Mouse (Mus musculus): ENCODE data around the gene Nefh.

Nefh gene

DNA sequence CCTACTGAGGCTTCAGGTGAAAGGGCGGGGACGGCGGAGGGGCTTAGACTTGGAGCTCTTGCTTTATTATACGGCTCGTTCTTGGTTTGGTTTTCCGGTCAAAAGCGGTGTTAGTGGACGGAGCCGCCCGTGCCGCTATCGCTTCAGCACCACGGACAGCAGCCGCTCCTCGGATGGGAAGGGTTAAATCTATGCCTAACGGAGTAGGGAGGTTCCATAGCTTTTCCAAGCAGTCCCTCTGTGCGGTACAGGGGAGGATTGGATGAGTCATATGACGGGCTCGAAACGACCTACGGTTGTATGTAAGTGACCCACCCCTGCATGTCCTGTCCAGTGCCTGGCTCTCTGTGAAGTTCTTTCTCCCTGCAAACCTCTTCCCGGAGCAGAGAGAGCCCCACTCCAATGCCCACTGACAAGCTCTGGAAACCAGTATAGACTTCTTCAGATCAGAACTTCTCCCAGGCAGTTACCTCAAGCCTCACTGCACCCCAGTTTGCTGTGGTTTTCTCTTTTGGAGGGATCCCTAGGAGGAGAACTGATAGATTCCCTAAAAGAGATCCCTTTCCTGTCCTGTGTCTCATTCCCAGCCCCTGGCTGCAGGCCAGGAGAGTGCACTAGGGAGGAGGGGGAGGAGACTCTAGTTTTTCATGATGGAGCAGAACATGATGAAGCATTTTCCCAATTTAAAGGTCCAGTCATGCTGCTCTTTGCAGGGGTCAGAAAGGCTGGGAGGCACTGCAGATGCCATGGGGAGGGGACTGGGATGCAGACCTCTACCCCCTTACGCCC is 1.6 kb upstream of the Nefh start:
- DNase-seq (ENCODE audit: low spot score) = no peak

DNA sequence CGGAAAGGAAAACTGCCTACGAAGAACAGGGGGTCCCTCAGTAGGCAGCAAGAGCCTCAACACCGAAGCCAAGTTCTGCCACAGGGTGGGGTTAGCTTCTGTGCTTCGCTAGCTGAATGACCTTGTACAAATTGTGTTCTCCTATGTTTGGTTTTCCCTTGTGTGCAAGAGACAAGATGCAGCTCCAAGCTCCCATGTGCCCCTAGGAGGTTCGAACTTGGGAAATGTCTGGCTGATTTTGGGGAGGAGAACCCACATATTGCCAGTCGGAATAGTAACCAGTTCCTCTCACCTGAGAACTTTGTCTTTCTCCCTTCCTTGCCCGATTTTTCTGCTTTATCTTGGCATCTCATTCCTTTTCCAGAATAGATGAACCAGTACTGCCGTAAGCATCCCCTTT is 928 bp upstream of the Nefh start:
- no peak for DNase-seq (ENCODE audit: low spot score)

DNA sequence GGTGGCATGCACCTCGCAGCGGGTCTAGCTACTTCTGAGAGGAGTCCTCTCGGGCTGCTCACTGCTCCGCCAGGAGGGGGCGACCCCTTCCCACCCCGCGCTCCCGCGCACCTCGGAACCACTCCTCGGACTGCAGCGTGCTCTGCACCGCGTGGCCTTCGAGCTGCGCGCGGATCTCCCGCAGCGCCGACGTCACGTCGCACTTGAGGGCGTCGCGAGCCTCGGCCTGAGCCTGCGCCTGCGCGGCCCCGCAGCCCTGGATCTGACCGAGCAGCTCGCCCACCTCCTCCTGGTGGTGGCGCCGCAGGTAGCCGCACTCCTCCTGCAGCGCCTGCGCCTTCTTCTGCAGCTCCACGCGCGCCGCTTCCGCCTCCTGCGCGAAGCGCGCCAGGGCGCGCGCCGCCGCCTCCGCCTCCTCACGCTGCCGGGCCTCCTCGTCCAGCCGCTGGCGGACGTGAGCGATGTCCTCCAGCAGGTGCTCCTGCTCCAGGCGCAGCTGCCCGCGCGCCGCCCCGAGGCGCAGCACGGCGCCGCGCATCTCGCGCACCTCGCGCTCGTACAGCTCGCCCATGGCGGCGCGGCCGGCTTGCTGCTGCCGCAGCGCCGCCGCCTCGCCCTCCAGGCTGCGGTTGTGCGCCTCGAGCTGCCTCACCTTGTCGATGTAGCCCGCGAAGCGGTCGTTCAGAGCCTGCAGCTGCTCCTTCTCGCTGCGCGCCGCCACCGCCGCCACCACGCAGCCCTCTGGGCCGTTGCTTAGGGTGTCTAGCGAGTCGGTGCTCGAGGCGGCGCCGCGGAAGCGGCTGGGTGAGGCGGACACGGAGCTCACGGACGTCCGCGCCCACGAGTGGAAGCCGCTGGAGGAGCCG is 684 bp downstream of the Nefh start:
- DNase-seq (ENCODE audit: low spot score) = peak; percentile 15

DNA sequence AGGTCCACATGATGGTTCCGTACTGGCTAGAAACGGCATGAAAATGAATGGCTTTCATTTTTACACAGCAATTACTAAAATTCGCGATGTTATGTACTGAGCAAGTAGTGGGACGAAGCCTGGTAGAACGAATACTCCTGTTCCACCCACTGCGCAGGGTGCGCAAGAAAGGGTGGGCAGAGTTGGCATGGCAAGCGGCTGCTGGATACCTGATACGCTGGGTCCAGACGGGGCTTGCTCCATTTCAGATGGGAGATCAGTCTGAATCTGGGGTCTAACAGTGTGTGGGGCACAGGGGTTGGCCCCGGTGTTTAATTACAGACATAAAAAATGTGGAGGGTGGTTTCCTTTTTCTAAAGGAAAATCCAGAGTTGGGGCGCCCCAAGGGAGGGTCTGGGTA is 1.3 kb downstream of the Nefh start:
- DNase-seq (ENCODE audit: low spot score) = no peak

DNA sequence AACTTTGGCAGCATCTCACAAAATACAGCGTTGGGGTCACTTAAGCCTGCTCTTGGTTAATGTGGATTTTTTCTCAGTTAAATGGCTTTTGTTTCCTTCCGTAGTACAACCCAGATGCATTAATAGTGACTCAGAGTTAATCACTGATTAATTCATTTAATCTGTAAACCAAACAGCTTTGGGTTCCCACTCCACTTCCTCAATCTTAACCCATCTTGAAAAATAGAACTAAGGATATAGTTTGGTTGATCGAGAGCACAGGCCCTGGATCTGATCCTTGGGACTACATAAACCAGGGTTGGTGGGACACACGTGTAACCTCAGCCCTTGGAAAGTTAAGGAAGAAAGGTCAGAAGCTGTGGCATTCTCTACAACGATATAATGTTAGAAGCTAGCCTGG is 11.6 kb downstream of the Nefh start:
- DNase-seq (ENCODE audit: low spot score) = no peak

DNA sequence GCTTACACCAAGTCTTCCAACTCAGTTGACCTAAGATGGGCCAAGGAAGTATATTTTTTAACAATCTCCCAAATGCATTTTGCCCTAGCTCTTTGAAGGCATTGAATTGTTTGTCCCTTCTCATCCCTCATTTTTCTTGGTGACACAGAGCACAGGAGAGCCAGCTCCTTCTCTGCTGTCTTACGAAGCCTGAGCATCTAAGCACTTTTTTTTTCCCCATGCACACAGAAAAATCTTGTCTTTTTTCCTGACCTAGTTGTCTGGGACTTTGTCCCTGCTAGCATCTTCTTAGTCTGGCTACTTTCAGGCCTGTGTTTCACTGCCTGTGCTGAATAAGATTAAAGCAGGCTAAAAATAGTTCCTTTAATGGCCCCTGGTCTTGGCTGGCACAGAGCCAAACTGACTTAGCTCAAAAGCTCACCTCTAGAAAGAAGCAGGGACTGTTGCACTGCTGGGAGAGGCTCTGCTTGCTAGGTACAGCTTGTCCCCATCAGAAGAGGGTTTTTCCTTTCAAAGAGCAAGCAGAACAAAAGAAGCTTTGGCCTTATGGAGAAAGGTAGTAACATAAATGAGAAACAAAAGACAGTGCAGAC is 16.8 kb downstream of the Nefh start:
- DNase-seq (ENCODE audit: low spot score) = no peak

DNA sequence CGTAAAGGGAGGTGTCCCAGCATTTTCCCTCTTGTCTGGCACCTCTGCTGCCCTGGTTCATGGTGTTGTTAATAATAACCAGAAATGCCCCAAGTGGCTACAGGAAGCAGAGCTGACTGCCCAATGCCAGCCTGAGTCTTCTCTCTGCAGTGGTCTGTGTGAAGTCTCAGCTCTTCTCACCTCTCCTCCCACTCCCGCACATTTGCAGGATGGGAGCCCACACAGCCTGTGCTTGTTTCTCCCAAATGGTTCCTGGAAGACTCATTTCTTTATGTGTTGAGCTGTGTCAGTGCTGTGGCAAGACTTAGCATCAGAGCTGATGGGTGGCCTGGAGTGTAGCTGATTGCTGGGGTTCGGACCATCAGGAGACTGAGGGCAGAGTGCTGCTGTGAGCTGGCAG is 20.6 kb downstream of the Nefh start:
- DNase-seq (ENCODE audit: low spot score) = no peak

DNA sequence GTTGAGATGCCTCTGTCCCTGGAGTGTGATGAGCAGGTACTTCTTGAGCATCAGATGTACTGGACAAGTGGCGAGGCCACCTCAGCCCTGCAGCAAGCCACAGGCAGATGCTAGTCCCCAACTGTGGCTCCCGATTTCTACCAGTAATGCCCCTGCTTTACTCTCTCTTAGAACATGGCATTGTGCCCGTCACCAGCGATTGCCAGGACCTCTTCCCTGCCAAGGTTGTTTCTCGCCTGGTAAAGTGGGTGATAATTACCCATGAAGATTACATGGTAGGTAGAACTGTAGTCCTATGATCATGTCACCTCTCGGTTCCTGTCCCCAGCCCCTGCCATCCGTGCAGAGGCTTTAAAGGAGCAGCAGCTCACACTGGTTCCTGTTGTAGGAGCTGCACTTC is 26.1 kb downstream of the Nefh start:
- DNase-seq (ENCODE audit: low spot score) = no peak

DNA sequence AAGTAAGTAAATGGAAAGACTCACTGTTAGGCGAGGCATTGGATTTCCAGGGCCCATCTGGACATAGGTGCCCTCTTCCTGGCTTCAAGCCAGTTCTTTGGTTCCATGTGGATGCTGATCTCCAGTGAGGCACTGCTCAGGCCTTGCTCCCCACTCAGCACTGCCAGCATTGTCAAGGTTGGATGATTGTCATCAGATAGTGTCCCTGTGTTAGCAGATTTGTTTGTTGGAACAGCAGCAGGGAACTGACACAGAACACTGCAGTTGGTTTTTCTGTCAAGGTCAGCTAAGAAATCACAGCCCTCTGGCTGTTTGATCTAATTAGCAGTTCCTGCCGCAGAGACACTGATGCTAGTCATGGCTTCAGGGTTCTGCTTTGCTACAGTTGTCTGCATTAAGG is 26.6 kb downstream of the Nefh start:
- peak; percentile 55 for DNase-seq (ENCODE audit: low spot score)

DNA sequence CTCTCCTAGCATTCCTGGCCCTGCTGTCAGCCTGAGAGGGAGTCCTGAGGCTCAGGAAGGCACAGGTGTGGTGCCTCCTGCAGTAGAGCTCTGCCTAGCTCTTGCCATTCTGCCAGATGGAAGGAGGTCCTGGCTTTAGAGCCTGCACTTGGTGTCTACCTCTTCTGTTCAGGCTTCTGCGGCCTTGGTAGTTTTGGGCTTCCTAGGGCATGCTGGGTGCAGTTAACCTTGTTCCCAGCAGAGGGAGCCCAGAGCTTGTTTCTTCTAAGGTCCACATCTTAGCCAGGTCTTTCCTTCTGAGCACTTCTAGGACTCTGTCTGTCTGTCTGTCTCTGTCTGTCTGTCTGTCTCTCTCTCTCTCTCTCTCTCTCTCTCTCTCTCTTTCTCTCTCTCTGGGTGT is 31.8 kb downstream of the Nefh start:
- peak; percentile 12 for DNase-seq (ENCODE audit: low spot score)

DNA sequence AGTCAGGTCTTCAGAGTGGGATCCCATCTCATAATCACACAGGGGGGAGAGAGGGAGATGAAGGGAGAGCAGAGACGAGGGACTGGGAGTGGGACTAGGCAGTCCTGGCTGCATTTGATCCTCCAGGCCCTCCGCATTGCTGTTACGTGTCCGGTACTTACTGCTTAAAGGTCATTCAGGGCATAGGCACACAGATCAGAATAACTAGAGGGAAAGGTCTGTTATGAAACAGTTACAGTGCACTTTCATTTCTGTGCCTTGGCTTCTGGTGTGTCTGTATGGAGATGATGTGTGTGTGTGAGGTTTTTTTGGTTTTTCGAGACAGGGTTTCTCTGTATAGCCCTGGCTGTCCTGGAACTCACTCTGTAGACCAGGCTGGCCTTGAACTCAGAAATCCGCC is 41.6 kb downstream of the Nefh start:
- no peak for DNase-seq (ENCODE audit: low spot score)

DNA sequence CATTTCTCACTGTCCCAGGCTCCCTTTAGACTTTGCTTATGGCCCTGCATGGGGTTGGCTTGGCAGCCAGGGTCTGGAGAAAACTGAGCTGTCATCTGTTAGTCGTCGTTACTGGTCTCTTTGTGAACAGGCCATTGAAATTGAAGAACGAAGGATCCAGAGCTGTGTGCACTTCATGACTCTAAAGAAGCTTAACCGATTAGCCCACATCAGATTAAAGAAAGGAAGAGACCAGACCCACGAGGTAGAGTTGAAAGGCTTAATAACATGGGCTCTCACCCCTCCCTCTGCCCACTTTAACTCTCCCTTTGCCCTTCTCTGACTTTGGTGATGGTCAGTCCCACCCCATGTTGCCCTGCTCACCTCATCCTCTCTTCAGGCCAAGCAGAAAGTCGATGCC is 45.9 kb downstream of the Nefh start:
- DNase-seq (ENCODE audit: low spot score) = no peak

DNA sequence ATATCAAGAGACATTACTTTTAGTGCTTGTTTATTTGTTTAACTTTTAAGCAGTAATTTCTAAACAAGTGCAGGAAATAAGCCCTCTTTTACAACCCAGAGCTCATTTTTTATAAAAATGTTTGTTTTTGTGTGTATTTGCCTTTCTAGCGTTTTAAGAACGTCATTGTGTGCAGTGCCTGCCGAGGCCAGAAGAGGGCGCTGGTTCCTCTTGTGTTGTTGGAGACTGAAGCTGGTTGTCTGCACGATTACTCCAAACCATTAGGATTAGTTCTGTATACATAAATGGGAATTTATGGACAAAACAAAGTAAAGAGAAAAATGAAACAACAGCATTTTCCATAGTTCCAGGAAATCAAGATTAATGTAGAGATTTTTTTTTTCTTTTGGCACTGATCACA is 47.4 kb downstream of the Nefh start:
- no peak for DNase-seq (ENCODE audit: low spot score)

DNA sequence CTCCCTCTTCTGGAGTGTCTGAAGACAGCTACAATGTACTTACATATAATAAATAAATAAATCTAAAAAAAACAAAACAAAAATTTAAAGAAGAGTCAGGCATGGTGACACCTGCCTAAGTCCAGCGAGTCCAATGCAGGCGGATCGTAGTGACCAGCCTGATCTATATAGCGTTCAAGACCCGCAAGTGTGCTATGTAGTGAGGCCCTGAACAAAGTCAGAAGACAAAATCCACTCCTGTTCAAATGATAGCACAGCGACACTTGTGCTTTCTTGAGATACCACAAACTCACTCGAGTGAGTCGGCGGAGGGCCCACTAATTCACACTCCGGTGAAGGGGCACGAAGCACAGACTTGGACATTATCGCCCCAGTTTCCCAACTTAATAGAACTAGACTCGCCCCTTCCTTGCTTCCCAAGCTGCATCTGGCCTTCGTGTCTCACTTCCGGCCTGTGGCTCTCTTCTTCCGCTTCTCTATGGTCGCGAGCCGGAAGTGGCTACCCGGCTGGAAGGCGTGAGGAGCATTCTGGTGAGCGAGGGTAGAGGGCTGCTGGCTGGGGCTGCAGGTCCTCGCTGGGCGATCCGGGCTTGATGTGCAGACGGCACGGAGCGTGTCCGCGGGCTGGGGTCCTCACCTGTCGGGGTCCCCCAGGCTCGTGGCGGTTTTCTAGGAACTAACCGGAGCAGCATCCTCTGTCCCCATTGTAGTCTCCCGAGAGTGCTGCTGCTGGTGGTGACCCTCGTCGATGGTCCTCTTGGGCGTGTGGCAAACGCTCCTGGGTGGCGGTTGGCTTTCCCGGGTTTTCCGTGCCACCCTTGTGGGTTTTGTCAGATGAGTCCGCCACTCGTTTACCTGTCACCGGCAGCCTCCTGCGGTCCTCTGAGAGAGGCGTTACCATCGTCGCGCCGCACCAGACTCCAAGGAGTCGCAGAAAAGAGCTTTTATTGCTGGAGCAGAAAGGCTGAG is 52.7 kb downstream of the Nefh start, which contains the start of gene Thoc5:
Gene Thoc5, plus strand, starts transcription at position 473 of the 969 bp plus-strand sequence.
- DNase-seq (ENCODE audit: low spot score) = peak; percentile 68
